Mouse (Mus musculus) thymus, adult 2 months (tissue): ENCODE measurements around the gene Pcbp1.

Source experiments
- CTCF ChIP-seq: fragments of 200-500 bp; IDR thresholded peaks from 2 replicates; pipeline ENCODE4 v1.5.1; 2012; ENCODE audit warnings: mild to moderate bottlenecking, control low read depth, low read length, moderate library complexity, borderline replicate concordance; ENCODE audit not compliant: control insufficient read depth, poor library complexity, insufficient read depth; ENCODE audit errors: extremely low read depth
- POLR2A ChIP-seq: fragments of 200-500 bp; IDR thresholded peaks from 2 replicates; pipeline ENCODE4 v1.6.1; 2012; ENCODE audit warnings: mild to moderate bottlenecking, low read length, control low read depth, moderate library complexity; ENCODE audit not compliant: control insufficient read depth, poor library complexity, insufficient read depth; ENCODE audit errors: extremely low read depth

- TF ChIP-seq POLR2A (no peak), CTCF (no peak)
Measured at GRCm38 (mm10) chr6:86513296-86513695, 12.8 kb downstream of the Pcbp1 start.
